Mouse (Mus musculus): ENCODE results near the gene Pdcd11.
"Not testable (repeated sequence)": the region's sequence is repeated elsewhere in the genome, so short reads cannot be mapped to it uniquely, and the experiment has no call there.

Pdcd11 gene

GRCm38 (mm10) chr19:47128164-47128563, 37.6 kb downstream of the Pdcd11 start:
- no peak for DNase-seq (ENCODE audit: extremely low spot score, low spot score)

- no peak for DNase-seq (ENCODE audit: extremely low spot score, low spot score)
Observed at GRCm38 (mm10) chr19:47128835-47129234, 38.3 kb downstream of the Pdcd11 start.

GRCm38 (mm10) chr19:47130551-47131125, 40.1 kb downstream of the Pdcd11 start:
- DNase-seq (ENCODE audit: extremely low spot score, low spot score) = no peak

DNA sequence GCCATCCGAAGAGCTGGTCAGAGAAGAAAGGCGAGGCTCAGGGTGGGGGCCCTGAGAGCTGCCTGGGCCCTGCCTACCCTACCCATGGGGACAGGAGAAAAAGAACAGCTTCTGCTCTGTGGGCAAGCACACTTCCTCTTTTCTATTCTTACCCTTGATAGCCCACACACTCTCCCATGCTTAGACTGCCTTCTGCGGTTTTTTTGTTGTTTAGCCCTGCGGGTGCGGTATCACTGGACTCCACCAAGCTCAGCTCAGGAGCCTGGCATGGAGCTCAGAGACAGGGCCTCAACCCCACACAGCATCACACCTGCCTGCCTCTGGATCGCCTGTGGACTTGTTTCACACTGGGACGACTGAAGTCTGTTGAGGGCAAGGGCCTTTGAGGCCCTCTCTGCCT, 42.6 kb downstream of the Pdcd11 start:
- no peak for DNase-seq (ENCODE audit: extremely low spot score, low spot score)

- no peak for DNase-seq (ENCODE audit: extremely low spot score, low spot score)
Observed at GRCm38 (mm10) chr19:47135568-47135967, 45.0 kb downstream of the Pdcd11 start.

DNA sequence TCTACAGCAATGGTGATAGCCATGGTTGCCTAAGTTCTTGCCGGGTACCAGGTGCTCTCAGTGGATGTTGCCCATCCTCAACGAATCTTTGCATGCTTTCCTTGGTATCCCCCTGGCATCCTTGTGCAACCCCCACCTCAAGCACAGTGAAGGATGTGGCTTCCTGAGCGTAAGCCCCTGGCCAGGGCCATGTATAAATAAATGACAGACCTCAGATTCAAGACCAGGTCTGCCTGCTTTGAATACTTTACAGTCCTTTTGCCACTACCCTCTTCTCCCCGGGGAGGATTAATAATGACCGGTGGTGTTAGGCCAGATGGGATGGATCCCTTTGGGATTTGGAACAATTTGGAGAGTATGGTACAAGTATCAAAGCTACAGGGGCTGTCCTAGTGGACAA, 45.6 kb downstream of the Pdcd11 start:
- DNase-seq (ENCODE audit: extremely low spot score, low spot score) = no peak

- peak; percentile 21 for DNase-seq (ENCODE audit: extremely low spot score, low spot score)
Observed at GRCm38 (mm10) chr19:47137051-47137581, 46.5 kb downstream of the Pdcd11 start.

- peak; percentile 50 for DNase-seq (ENCODE audit: extremely low spot score, low spot score)
Observed at GRCm38 (mm10) chr19:47137771-47138421, 47.3 kb downstream of the Pdcd11 start, which contains the start of gene Calhm2. TSS of gene Calhm2 (minus strand) at chr19:47138294.

- not testable (repeated sequence) for DNase-seq (ENCODE audit: extremely low spot score, low spot score)
Observed at GRCm38 (mm10) chr19:47139611-47140010, 49.0 kb downstream of the Pdcd11 start.

- DNase-seq (ENCODE audit: extremely low spot score, low spot score) = no peak
Observed at GRCm38 (mm10) chr19:47142438-47142837, 51.9 kb downstream of the Pdcd11 start.

GRCm38 (mm10) chr19:47144154-47144553, 53.6 kb downstream of the Pdcd11 start, which contains the start of gene Calhm1:
TSS of gene Calhm1 (minus strand) at chr19:47144254.
- no peak for DNase-seq (ENCODE audit: extremely low spot score, low spot score)

DNA sequence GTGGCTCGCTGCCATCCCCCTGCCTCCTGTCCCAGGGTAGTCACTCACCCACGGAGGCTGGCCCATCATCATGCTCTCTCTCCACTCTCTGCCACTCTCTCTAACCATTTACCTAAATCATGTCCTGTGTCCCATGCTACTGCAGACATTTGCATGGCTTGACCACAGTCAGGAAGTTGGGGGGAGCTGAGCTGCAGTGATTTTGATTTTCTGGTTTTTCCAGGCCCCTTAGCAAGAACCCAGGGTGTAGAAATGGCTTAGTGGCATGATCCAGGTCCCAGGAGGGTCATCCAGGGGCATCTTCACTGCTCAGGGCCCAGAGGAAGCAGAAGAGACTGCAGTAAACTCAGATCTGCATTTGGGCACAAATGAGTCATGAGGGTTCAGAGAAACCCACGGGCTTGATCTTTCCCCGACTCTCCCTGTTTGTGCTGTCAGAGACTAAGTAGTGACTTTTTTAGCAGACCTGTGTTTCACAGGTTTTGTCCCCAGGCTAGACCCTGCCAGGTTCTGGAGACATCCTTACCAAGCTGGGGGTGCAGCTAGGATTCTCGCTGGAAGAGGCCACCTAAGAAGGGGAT, 57.8 kb downstream of the Pdcd11 start:
- no peak for DNase-seq (ENCODE audit: extremely low spot score, low spot score)

GRCm38 (mm10) chr19:47149854-47150253, 59.3 kb downstream of the Pdcd11 start:
- DNase-seq (ENCODE audit: extremely low spot score, low spot score) = no peak

DNA sequence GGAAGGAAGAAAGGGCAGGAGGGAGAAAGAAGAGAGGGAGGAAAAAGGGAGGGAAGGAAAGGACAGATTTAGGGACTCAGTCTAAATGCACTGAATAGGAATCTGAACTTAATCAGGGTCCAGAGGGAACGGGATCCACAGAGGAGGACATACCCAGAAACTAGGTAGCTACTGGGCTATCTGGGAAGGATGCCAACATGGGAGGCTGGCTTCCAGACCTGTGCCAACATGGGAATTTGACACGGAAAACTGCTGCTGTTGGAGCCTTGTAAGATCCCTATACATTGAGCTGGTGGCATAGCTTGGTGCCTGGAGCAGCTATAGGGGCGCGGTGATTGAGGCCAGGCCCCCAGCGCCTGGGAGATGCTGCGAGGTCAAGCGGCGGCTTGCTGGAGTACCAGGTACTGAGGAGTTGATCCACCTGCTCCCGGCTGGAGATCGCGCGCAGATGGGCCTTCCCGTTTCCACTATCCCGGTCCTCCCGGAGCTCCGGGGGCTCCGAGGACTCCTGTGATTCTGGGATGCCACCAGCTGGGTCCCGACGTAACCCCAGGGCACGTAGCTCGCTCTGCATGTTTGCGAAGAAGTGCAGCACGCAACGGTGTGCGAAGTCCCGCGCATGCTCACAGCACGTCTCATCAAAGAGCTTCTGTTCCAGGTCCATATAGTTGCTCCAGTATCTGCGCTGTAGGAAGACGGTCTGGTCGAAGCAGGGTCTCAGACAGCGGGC, 60.9 kb downstream of the Pdcd11 start:
- DNase-seq (ENCODE audit: extremely low spot score, low spot score) = peak; percentile 26

- no peak for DNase-seq (ENCODE audit: extremely low spot score, low spot score)
Observed at GRCm38 (mm10) chr19:47152062-47152369, 61.4 kb downstream of the Pdcd11 start.

- no peak for DNase-seq (ENCODE audit: extremely low spot score, low spot score)
Observed at GRCm38 (mm10) chr19:47153767-47154166, 63.2 kb downstream of the Pdcd11 start.

- DNase-seq (ENCODE audit: extremely low spot score, low spot score) = no peak
Observed at GRCm38 (mm10) chr19:47157664-47158063, 67.1 kb downstream of the Pdcd11 start, which contains the start of gene Calhm3. TSS of gene Calhm3 (minus strand) at chr19:47157764.

DNA sequence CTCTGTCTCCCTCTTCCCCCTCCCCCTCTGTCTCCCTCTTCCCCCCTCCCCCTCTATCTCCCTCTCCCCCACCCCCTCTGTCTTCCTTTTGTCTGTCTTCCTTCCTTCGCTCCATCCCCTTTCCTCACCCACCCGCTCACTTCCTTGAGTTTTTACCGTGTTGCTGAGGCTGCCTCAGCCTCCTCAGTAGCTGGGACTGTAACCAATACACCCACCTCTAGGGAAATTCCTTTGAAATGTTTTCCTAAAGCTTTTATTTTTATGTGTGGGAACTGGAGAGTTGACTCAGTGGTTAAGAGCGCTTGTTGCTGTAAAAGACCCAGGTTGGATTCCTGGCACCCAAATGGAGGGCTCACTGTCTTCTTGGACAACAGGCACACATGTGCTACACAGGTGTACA, 71.1 kb downstream of the Pdcd11 start:
- no peak for DNase-seq (ENCODE audit: extremely low spot score, low spot score)

- no peak for DNase-seq (ENCODE audit: extremely low spot score, low spot score)
Observed at GRCm38 (mm10) chr19:47163176-47163744, 72.7 kb downstream of the Pdcd11 start.

GRCm38 (mm10) chr19:47166758-47167157, 76.2 kb downstream of the Pdcd11 start:
- no peak for DNase-seq (ENCODE audit: extremely low spot score, low spot score)

DNA sequence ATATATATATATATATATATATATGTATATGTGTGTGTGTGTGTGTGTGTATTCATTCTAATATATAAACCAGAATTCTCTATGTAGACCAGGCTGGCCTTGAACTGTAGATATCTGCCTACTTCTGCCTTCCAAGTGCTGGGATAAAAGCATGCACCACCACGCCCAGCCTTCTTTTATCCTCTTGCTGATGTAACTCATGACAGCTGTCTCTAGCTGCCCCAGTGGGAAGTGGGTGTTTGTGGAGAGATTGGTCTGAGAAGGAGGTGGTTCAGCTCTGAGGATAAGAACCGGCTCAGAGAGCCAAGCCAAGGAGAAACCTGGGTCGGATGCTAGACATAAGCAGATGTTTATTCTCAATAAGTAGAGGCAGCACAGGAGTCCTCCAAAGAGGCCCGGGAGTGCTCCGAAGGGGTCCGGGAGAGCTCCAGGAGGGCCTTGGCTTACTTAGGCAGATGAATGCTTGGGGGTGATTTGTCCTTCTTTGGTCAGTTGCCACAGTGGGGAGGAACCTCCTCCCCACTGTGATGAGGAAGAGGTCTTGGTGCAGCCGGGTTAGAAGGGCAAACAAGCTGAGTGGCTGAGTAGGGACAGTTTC, 77.1 kb downstream of the Pdcd11 start:
- DNase-seq (ENCODE audit: extremely low spot score, low spot score) = no peak
